ENCODE assay signal across 8 mouse cellular contexts in genomic region chr15:78173972-78174886, GRCm38 (mm10). TPM values are rescaled to one million over a fixed set of nuclear protein-coding genes. Genes with fewer than 3 reads are reported as not detected.
DNase-seq lines count a peak whose midpoint lies in the region; ATAC-seq lines count a peak whose summit lies in the region.

Ift27 (minus strand) TSS chr15:78174107.

- ATAC-seq in megakaryocyte progenitor cell, adult 5-6 weeks (replicated peaks; ENCODE audit: poor library complexity), result peak; percentile 90

- peak; percentile 100 for DNase-seq in adipocyte (ENCODE audit: low spot score)
- DNase-seq in embryo, embryonic 10 days (ENCODE audit: low spot score), result peak; percentile 99
- peak; percentile 88 for DNase-seq in gastrocnemius, postnatal 10 days
- peak; percentile 99 for DNase-seq in induced T-regulatory cell, adult 2 months (ENCODE audit: low read depth)
- peak; percentile 99 for DNase-seq in left cerebral cortex, adult 9 months (ENCODE audit: low spot score in 2 of 2)
- DNase-seq in right cerebral cortex, postnatal 14 days, result peak; percentile 93
- peak; percentile 93 to 98 for DNase-seq in urinary bladder, postnatal 36 days (ENCODE audit: low spot score in 2 of 2)

RNA-seq across cellular contexts. Expression of gene Ift27, which starts in this region (rescaled TPM):
- 10 to 100 TPM; 50.9 to 53.5 TPM for total RNA-seq in gastrocnemius, postnatal 10 days (2021)
- total RNA-seq in megakaryocyte progenitor cell, adult 5-6 weeks (2015), result 45.1 and 48.6 TPM in 2 replicates
- 9.7 and 16.5 TPM in 2 replicates for total RNA-seq in megakaryocyte progenitor cell, adult 5-6 weeks (2017)

Comparison
In these comparisons a context has a peak if more than half of its experiments do, and no peak if none do; other contexts are left out.
1. Peak in every context shown above with its lines: DNase-seq and ATAC-seq.